Mouse (Mus musculus): Measurements from ENCODE around the gene Dock6.

- TF ChIP-seq CTCF (conservative IDR thresholded peaks at IDR 0.05; ENCODE audit: low read length), result no peak
- no peak for TF ChIP-seq NANOG (IDR thresholded peaks at IDR 0.05; ENCODE audit: borderline replicate concordance, low read length)
- TF ChIP-seq POU5F1 (IDR thresholded peaks at IDR 0.05; ENCODE audit: borderline replicate concordance, low read length), result no peak
These were observed 32.3 kb downstream of the Dock6 start for GRCm38 (mm10) chr9:21820183-21820582.

Data from E14TG2a.4 (cell line).